Mouse (Mus musculus) erythroblast, adult 5-6 weeks (primary cell): Measurements from ENCODE around the gene Med6. TPM values are rescaled to one million over a fixed set of nuclear protein-coding genes. Genes with fewer than 3 reads are reported as not detected.

Source experiments
- ATAC-seq: replicated peaks from 2 replicates; pipeline ENCODE4 v1.8.0; 2016; ENCODE audit warnings: moderate number of reproducible peaks, mild to moderate bottlenecking, moderate TSS enrichment, inconsistent platforms; ENCODE audit not compliant: poor library complexity, low FRiP score, severe bottlenecking
- total RNA-seq, 2 experiments: library from RNA; stranded (forward) in 1 of 2; stranded (reverse) in 1 of 2; fragments of 150-400 nt in 1 of 2; fragments of 200-764, 138-1000 nt in 1 of 2; gene quantifications; 2 replicates each; pipeline versions ENCODE4 v1.2.3 to v1.2.4; 2015 to 2017; ENCODE audit warnings: low replicate concordance in 2 of 2

The Med6 gene
- total RNA-seq (2015; ENCODE audit: low replicate concordance) (1.9 and 18.6 TPM in 2 replicates), total RNA-seq (2017; ENCODE audit: low replicate concordance) (31.6 and 48.1 TPM in 2 replicates)

GRCm38 (mm10) chr12:81594902-81595671, at the start of gene Med6:
TSS of gene Med6 (minus strand) at chr12:81595008.
- peak; percentile 98 for ATAC-seq

GRCm38 (mm10) chr12:81642361-81643082, 47.7 kb upstream of the Med6 start:
- ATAC-seq, result no peak

- no peak for ATAC-seq
These were observed 45.8 kb upstream of the Med6 start for GRCm38 (mm10) chr12:81640656-81641055.

GRCm38 (mm10) chr12:81633246-81633645, 38.4 kb upstream of the Med6 start:
- no peak for ATAC-seq

GRCm38 (mm10) chr12:81631661-81632401, 37.0 kb upstream of the Med6 start:
- ATAC-seq, result no peak

- ATAC-seq, result no peak
These were observed 36.3 kb upstream of the Med6 start, which contains the start of gene Ttc9 for GRCm38 (mm10) chr12:81630915-81631660. TSS of gene Ttc9 (plus strand) at chr12:81631249.

- no peak for ATAC-seq
These were observed 35.7 kb upstream of the Med6 start for GRCm38 (mm10) chr12:81630520-81630914.

GRCm38 (mm10) chr12:81628091-81628490, 33.3 kb upstream of the Med6 start:
- ATAC-seq, result no peak

GRCm38 (mm10) chr12:81627426-81627825, 32.6 kb upstream of the Med6 start:
- no peak for ATAC-seq

- ATAC-seq, result no peak
These were observed 31.5 kb upstream of the Med6 start for GRCm38 (mm10) chr12:81626226-81626861.

GRCm38 (mm10) chr12:81623377-81623776, 28.6 kb upstream of the Med6 start:
- ATAC-seq, result no peak

GRCm38 (mm10) chr12:81619302-81619701, 24.5 kb upstream of the Med6 start:
- ATAC-seq, result 0 out of 2 replicates have a peak, but pooled peaks have one; percentile 61

GRCm38 (mm10) chr12:81616980-81617379, 22.2 kb upstream of the Med6 start:
- no peak for ATAC-seq

- ATAC-seq, result no peak
These were observed 21.0 kb upstream of the Med6 start for GRCm38 (mm10) chr12:81615807-81616206.

- ATAC-seq, result no peak
These were observed 14.6 kb upstream of the Med6 start for GRCm38 (mm10) chr12:81609445-81609844.

GRCm38 (mm10) chr12:81604995-81605784, 10.4 kb upstream of the Med6 start:
- no peak for ATAC-seq

- 0 out of 2 replicates have a peak, but pooled peaks have one; percentile 26 for ATAC-seq
These were observed 1.9 kb upstream of the Med6 start for GRCm38 (mm10) chr12:81596547-81597262.

GRCm38 (mm10) chr12:81568374-81568773, 26.4 kb downstream of the Med6 start, which contains the start of gene Adam21:
TSS of gene Adam21 (minus strand) at chr12:81568474.
- ATAC-seq, result no peak
